9 mouse cellular contexts compared by ENCODE assay signal in genomic region chr9:64045117-64045890, GRCm38 (mm10). TPM values are rescaled to one million over a fixed set of nuclear protein-coding genes. Genes with fewer than 3 reads are reported as not detected.
A peak's percentile ranks its signal among the peaks of the same experiment; 100 is the strongest.
DNase-seq lines count a peak whose midpoint lies in the region; ATAC-seq and TF ChIP-seq lines count a peak whose summit lies in the region.
"Had no signal": no experiment of that assay in that cellular context is flagged by ENCODE, and none has a peak within 500 bp of the region (broad histone marks: within the 10 kb centered on the region; RNA-seq: fewer than 3 reads in every experiment).

No protein-coding gene starts in this region.

- H3K27ac ChIP-seq in hindbrain, embryonic 10.5 days: peak overlapping the region; percentile 84
- H3K27ac ChIP-seq in hindbrain, embryonic 14.5 days: no peak overlapping the region
- 0 out of 2 replicates have a peak overlapping the region, but pooled peaks have one; percentile 40 for H3K27ac ChIP-seq in embryonic facial prominence, embryonic 13.5 days
- no peak overlapping the region for H3K27ac ChIP-seq in neural tube, embryonic 12.5 days
- no peak overlapping the region for H3K27ac ChIP-seq in left cerebral cortex, adult 2 months
- no peak overlapping the region for H3K27ac ChIP-seq in layer of hippocampus, adult 2 months
- H3K27ac ChIP-seq: macrophage had no signal

- no peaks in the 10 kb centered on the region for H3K9me3 ChIP-seq in hindbrain, embryonic 10.5 days
- no peaks in the 10 kb centered on the region for H3K9me3 ChIP-seq in hindbrain, embryonic 14.5 days (ENCODE audit: control insufficient read depth, low read length)
- H3K9me3 ChIP-seq in embryonic facial prominence, embryonic 13.5 days: no peaks in the 10 kb centered on the region
- H3K9me3 ChIP-seq in neural tube, embryonic 12.5 days: no peaks in the 10 kb centered on the region

- H3K4me3 ChIP-seq in hindbrain, embryonic 10.5 days: no peak overlapping the region
- no peak overlapping the region for H3K4me3 ChIP-seq in hindbrain, embryonic 14.5 days (replicated peaks; ENCODE audit: low read length)
- no peak overlapping the region for H3K4me3 ChIP-seq in embryonic facial prominence, embryonic 13.5 days
- no peak overlapping the region for H3K4me3 ChIP-seq in neural tube, embryonic 12.5 days
- H3K4me3 ChIP-seq in left cerebral cortex, adult 2 months: no peak overlapping the region
- H3K4me3 ChIP-seq in layer of hippocampus, adult 2 months: no peak overlapping the region

- ATAC-seq in hindbrain, embryonic 14.5 days (ENCODE audit: low FRiP score): no peak
- ATAC-seq in embryonic facial prominence, embryonic 13.5 days (ENCODE audit: insufficient number of reproducible peaks, insufficient read depth, low FRiP score, low TSS enrichment, low read depth): no peak
- ATAC-seq in neural tube, embryonic 12.5 days (ENCODE audit: low FRiP score, low read depth): no peak

- H3K4me1 ChIP-seq in hindbrain, embryonic 10.5 days (replicated peaks): peaks cover 48% of the 10 kb centered on the region
- peaks cover 15% of the 10 kb centered on the region for H3K4me1 ChIP-seq in hindbrain, embryonic 14.5 days (replicated peaks; ENCODE audit: control insufficient read depth, insufficient read depth, low read length)
- peaks cover 29% of the 10 kb centered on the region for H3K4me1 ChIP-seq in embryonic facial prominence, embryonic 13.5 days
- peaks cover 15% of the 10 kb centered on the region for H3K4me1 ChIP-seq in neural tube, embryonic 12.5 days

- WGBS in hindbrain, embryonic 10.5 days: 27% methylated on average over 14 of the region's 14 CpGs
- 28% methylated on average over 14 of the region's 14 CpGs for WGBS in hindbrain, embryonic 14.5 days
- WGBS in embryonic facial prominence, embryonic 13.5 days: 24% methylated on average over 14 of the region's 14 CpGs
- WGBS in neural tube, embryonic 12.5 days: 22% methylated on average over 14 of the region's 14 CpGs

- no peak overlapping the region for H3K9ac ChIP-seq in hindbrain, embryonic 14.5 days
- H3K9ac ChIP-seq in embryonic facial prominence, embryonic 13.5 days: peak overlapping the region; percentile 54; the same call in 1 of the 2 replicates
- 0 out of 2 replicates have a peak overlapping the region, but pooled peaks have one; percentile 6 for H3K9ac ChIP-seq in neural tube, embryonic 12.5 days

- TF ChIP-seq CTCF in left cerebral cortex, adult 2 months (IDR thresholded peaks at IDR 0.05): no peak
- no peak for TF ChIP-seq CTCF in layer of hippocampus, adult 2 months (conservative IDR thresholded peaks at IDR 0.05)

- intact Hi-C loops in left cerebral cortex, adult 2 months (cut with DNase I): loop anchor here (5.0 kb wide), 1 partner anchor 487 kb away; no protein-coding TSS in a partner anchor

- no peaks in the 10 kb centered on the region for H3K36me3 ChIP-seq in hindbrain, embryonic 10.5 days
- H3K36me3 ChIP-seq in hindbrain, embryonic 14.5 days (replicated peaks; ENCODE audit: control insufficient read depth, insufficient read depth): no peaks in the 10 kb centered on the region
- H3K36me3 ChIP-seq in embryonic facial prominence, embryonic 13.5 days: no peaks in the 10 kb centered on the region
- H3K36me3 ChIP-seq in neural tube, embryonic 12.5 days: no peaks in the 10 kb centered on the region

- no peak overlapping the region for H3K4me2 ChIP-seq in hindbrain, embryonic 14.5 days (replicated peaks)
- H3K4me2 ChIP-seq in embryonic facial prominence, embryonic 13.5 days: no peak overlapping the region
- no peak overlapping the region for H3K4me2 ChIP-seq in neural tube, embryonic 12.5 days (replicated peaks)

- peaks cover 35% of the 10 kb centered on the region for H3K27me3 ChIP-seq in hindbrain, embryonic 10.5 days (ENCODE audit: insufficient read depth, poor library complexity, severe bottlenecking)
- H3K27me3 ChIP-seq in hindbrain, embryonic 14.5 days (ENCODE audit: control insufficient read depth, insufficient read depth, low read length): no peaks in the 10 kb centered on the region
- no peaks in the 10 kb centered on the region for H3K27me3 ChIP-seq in embryonic facial prominence, embryonic 13.5 days
- no peaks in the 10 kb centered on the region for H3K27me3 ChIP-seq in neural tube, embryonic 12.5 days (replicated peaks)

- DNase-seq in hindbrain, embryonic 10.5 days (ENCODE audit: low spot score): peak; percentile 38
- no peak for DNase-seq in hindbrain, embryonic 14.5 days (ENCODE audit: low spot score)
- DNase-seq in heart, postnatal 4 days: peak; percentile 82
- peak; percentile 96 for DNase-seq in liver
- DNase-seq in left cerebral cortex, adult 2 months (ENCODE audit: extremely low spot score in 1 of 2, low spot score in 2 of 2): no peak
- no peak for DNase-seq in layer of hippocampus, adult 2 months (ENCODE audit: low spot score in 2 of 2)

RNA-seq across cellular contexts. Expression of gene Smad6, which starts 23.4 kb away (rescaled TPM):
- 5.3 and 6.7 TPM in 2 replicates for polyA plus RNA-seq in hindbrain, embryonic 10.5 days (2016; fragmentation: Nextera tagmentation; extraction: Ambion mirVana)
- polyA plus RNA-seq in hindbrain, embryonic 14.5 days (2014; fragmentation: Nextera tagmentation; extraction: Ambion mirVana): 2.3 and 2.7 TPM in 2 replicates
- 16.7 and 17.4 TPM in 2 replicates for polyA plus RNA-seq in embryonic facial prominence, embryonic 13.5 days (2015; fragmentation: Nextera tagmentation; extraction: Ambion mirVana)
- total RNA-seq in heart, postnatal 4 days (2021): 10 to 100 TPM; 18.5 to 20.1 TPM
- polyA plus RNA-seq in neural tube, embryonic 12.5 days (2016; fragmentation: Nextera tagmentation; extraction: Ambion mirVana): 11.0 and 11.1 TPM in 2 replicates
- total RNA-seq in left cerebral cortex, adult 2 months (2021): 1 to 10 TPM; 2.6 to 2.8 TPM
- total RNA-seq in layer of hippocampus, adult 2 months (2021): 1 to 10 TPM; 2.1 to 2.3 TPM

Comparison
In these comparisons a context has a peak if more than half of its experiments do, and no peak if none do; other contexts are left out.
1. DNase-seq: peak in hindbrain, embryonic 10.5 days (single experiment), heart, postnatal 4 days (single experiment) and liver (single experiment); none in hindbrain, embryonic 14.5 days (single experiment), left cerebral cortex, adult 2 months (0 of 2) and layer of hippocampus, adult 2 months (0 of 2).
2. H3K27ac ChIP-seq: peak in hindbrain, embryonic 10.5 days (single experiment) and embryonic facial prominence, embryonic 13.5 days (single experiment); none in hindbrain, embryonic 14.5 days (single experiment), neural tube, embryonic 12.5 days (single experiment), left cerebral cortex, adult 2 months (single experiment) and layer of hippocampus, adult 2 months (single experiment).